Mouse (Mus musculus) gastrocnemius, postnatal 25 days (tissue): ENCODE measurements around the gene Pkd1. TPM values are rescaled to one million over a fixed set of nuclear protein-coding genes. Genes with fewer than 3 reads are reported as not detected.

Source experiments
- DNase-seq: peaks from one replicate; pipeline ENCODE4 v3.0.0; 2022
- total RNA-seq, 2 experiments: library from RNA; stranded (reverse); gene quantifications; 1 replicate in 1 of 2; 2 replicates in 1 of 2; pipeline ENCODE4 v1.2.3; 2021

Gene Pkd1
- total RNA-seq, 2 experiments from 2014 or later = 20.2 to 21.1 TPM

DNA sequence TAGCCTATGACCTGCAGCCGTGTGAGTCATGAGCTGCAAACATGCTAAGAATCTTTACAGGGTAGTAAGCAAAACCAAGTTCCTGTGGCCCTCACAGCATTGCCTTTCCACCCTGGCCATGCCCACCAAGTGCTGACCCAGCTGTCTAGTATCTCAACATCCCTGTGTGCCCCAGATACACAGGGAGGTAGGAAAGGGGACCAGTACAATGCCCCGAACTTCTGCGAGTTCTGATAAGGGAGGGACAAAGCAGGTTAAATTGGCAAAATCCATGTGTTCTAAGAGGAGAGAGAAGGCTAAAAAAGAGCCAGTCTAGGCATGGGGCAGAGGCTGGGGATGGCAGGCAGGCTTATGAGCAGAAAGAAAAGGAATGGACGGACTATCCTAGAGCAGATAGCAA lies 58.7 kb downstream of the Pkd1 start:
- no peak for DNase-seq

- no peak for DNase-seq
These were observed 59.2 kb downstream of the Pkd1 start for GRCm38 (mm10) chr17:24608874-24609273.

DNA sequence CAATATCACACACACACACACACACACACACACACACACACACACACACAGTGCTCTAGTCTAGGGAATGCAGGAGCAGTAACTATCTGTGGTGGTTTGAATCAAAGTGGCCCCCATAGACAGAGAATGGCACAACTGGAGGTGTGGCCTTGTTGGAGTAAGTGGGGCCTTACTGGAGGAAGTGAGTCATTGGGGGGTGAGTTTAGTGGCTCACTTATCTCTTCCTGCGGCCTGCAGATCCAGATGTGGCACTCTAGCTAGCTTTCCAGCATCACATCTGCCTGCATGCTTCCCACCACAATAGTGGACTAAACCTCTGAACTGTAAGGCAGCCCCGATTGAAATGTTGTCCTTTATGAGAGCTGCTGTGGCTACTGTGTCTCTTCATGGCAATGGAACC lies 61.1 kb downstream of the Pkd1 start:
- DNase-seq = no peak

DNA sequence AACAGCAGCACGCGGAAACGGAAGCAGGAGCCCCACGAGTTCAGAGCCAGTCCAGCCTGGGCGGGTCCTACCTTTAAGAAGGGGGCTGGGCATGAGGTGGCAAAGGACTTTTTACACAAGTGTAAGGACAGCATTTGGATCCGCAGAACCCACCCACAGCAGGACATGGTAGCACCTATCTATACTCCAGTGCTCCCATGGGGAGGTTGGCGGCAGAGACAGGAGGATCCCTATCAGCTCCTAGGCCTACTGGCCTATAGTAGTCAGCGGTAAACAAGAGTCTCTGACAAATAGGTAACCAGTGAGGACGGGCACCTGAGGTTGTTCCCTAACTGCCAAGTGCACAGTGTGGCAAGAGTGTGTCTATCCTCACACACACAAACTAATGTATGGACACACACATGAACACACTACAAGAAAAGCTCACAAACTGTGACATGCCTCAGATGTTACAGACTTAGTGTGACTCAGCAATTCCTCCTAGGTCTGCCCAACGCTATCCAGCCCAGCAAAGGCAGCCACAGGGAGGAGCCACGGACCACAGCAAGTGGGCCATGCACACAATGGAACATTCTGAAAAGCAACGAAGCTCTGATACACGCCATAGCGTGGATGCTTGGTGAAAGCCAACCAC lies 68.0 kb downstream of the Pkd1 start:
- no peak for DNase-seq

DNA sequence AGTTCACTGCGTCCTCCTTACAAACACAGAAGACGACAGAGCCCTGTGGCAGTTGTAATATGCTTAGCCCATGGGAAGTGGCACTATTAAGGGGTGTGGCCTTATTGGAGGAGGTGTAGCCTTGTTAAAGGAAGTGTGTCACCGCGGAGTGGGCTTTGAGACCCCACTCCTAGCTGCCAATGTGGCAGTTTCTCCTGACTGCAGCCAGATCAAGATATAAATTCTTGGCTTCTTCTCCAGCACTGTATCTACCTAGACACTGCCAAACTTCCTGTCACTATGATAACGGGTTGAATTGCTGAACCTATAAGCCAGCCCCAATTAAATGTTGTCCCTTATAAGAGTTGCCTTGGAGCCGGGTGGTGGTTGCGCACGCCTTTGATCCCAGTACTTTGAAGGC lies 75.8 kb downstream of the Pkd1 start:
- no peak for DNase-seq

DNA sequence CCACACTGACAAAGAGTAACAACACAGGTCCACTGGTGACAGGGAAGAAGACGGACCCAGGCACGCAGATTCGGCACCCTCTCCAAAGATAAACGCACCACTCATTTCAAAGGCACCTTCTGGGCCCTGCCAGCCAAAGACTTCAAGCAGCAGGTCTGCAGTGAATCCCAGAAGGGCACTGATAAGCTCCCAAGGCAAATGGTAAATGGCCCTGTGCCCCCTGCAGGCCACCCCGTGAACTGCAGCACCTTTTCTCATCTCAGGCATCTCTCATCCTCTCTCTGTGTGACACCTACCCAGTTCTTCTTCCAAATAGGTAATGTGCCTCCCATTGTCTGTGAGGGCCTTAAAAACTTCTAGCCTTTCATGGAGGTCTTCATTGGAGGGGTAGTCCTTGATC lies 79.0 kb downstream of the Pkd1 start:
- peak; percentile 44 for DNase-seq

GRCm38 (mm10) chr17:24630072-24630471 lies 80.4 kb downstream of the Pkd1 start:
- DNase-seq = no peak

GRCm38 (mm10) chr17:24632167-24632812 lies 82.7 kb downstream of the Pkd1 start, which contains the start of the genes Tsc2 and Nthl1:
Tsc2 (minus strand) TSS chr17:24632630.
Nthl1 (plus strand) TSS chr17:24632680.
- DNase-seq = peak; percentile 82

DNA sequence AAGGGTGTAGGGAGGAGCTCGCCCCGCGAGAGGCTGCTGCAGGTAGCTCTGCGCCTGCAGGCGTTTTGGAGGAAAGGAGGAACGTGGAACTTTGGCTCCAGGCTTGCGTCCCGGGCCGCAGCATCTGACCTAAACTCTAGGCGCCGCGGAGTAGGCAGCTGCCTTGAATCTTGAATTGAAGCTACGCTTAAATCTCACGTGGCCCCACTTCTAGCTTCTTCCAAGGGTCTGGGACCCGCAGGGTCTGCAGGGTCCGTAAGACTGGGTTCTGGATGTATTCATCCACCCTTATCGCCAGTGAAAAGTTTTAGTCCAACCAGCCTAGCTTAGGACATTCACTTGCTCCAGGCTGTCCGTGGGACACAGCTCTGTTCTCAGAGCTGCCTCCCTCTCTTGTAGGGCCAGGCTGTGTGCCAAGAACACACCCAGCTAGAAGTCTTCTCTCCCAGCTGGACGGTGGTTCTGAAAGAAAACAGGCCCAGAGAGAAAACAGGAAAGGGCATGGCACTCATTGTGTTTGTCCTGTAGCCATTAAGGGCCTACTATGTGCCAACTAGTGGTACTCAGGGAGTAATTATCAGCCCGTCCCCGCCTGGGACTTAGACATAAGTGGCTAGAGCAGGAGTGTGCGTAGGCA lies 83.3 kb downstream of the Pkd1 start:
- peak; percentile 62 for DNase-seq

GRCm38 (mm10) chr17:24633831-24634230 lies 84.2 kb downstream of the Pkd1 start:
- DNase-seq = no peak

GRCm38 (mm10) chr17:24635024-24635423 lies 85.4 kb downstream of the Pkd1 start:
- DNase-seq = no peak

GRCm38 (mm10) chr17:24635694-24636093 lies 86.1 kb downstream of the Pkd1 start:
- DNase-seq = no peak

GRCm38 (mm10) chr17:24636781-24637481 lies 87.3 kb downstream of the Pkd1 start:
- DNase-seq = no peak

- DNase-seq = no peak
These were observed 88.6 kb downstream of the Pkd1 start for GRCm38 (mm10) chr17:24638214-24638613.

GRCm38 (mm10) chr17:24638840-24639239 lies 89.2 kb downstream of the Pkd1 start:
- DNase-seq = no peak

DNA sequence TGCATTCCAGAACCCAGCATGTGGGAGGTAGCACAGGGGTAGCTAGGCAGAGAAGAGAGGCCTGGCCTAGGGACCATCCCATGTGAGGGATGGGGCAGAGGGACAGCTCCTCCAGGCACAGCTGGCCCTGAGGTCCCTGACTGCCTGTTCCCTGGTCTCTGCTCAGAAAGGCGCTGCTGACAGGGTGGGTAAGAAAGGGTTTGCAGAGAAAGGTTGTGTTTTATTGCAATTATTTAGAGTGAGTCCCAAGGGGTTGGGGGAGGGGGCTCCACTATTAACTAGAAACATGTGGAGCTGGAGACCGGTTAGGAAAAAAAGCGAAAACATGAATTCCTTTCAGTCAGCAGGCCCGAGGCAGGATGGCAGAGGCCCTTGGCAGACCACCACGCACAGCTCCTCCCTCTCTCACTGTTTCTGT lies 89.9 kb downstream of the Pkd1 start:
- DNase-seq = no peak

- no peak for DNase-seq
These were observed 90.5 kb downstream of the Pkd1 start for GRCm38 (mm10) chr17:24640119-24640518.

- DNase-seq = no peak
These were observed 90.9 kb downstream of the Pkd1 start for GRCm38 (mm10) chr17:24640581-24640980.

DNA sequence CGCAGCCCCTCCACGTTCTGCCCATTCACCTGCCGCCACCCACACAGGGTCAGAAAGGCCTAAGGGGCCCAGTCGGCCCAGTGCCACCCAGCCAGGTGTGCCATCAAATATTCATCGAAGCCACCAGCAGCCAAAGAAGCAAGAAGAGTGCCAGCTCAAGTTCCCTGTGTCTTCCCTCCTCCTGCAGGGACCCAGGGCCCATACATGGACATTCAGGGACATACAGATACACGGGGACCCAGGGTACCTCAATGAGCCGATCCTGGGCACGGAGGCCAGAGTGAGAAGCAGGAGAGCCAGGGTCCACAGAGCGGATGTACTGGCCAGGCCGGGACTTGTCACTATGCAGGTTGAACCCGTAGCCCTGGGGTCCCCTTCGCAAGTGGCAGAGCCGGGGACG lies 92.3 kb downstream of the Pkd1 start:
- DNase-seq = no peak

DNA sequence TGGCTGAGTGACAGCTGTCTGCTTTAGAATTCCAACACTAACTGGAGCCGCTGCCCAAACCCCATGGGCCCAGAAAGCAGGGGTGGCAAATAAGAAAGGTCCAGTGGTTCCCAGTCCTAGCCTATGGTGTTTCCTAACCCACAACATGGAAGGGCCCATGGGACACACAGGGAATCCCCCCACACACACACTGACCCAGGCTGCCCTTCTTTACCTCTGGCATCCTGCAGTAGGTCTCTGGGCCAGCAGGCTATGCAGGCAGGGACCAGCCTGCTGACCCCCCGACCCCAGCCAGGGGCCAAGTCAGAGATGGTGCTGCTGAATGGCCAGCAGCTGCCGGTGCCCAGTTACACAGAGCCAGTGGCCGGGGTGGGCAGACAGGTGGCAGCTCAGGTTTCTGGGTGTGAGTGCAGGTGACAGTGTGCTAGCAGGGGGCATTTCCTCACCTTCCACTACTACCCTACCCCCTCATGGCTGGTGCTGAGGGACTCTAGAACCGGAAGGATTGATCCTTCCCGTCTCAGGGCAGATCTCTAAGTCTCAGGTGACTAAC lies 93.2 kb downstream of the Pkd1 start:
- DNase-seq = no peak

- DNase-seq = no peak
These were observed 94.5 kb downstream of the Pkd1 start for GRCm38 (mm10) chr17:24644030-24644715.
